Mouse (Mus musculus): ENCODE measurements at regions not wholly inside any gene's neighbourhood (a gene's known extent, or its start where the extent isn't known, plus 50 kb on each side); places are given as distances from the start of the nearest gene placed in this dataset.

GRCm38 (mm10) chr3:126292830-126293229, 70.7 kb upstream of the Arsj start:
- DNase-seq (ENCODE audit: extremely low read depth, low read depth) = no peak

GRCm38 (mm10) chr3:126293645-126294044, 69.8 kb upstream of the Arsj start:
- DNase-seq (ENCODE audit: extremely low read depth, low read depth) = peak; percentile 50

GRCm38 (mm10) chr3:126295932-126296331, 67.6 kb upstream of the Arsj start:
- peak; percentile 31 for DNase-seq (ENCODE audit: extremely low read depth, low read depth)

GRCm38 (mm10) chr3:126299257-126299656, 64.2 kb upstream of the Arsj start:
- peak; percentile 34 for DNase-seq (ENCODE audit: extremely low read depth, low read depth)

- no peak for DNase-seq (ENCODE audit: extremely low read depth, low read depth)
Measured at GRCm38 (mm10) chr3:126308303-126308702, 55.2 kb upstream of the Arsj start.

Measured in MEL-GATA-1-ER (cell line).